Mouse (Mus musculus) olfactory bulb, adult 2 months (tissue): Measurements from ENCODE around the gene Pth2.

Source experiments
- CTCF ChIP-seq: fragments of 200-500 bp; IDR thresholded peaks from 2 replicates; pipeline ENCODE4 v1.5.1; 2012; ENCODE audit warnings: low read depth, mild to moderate bottlenecking, low read length, moderate library complexity; ENCODE audit not compliant: insufficient read depth
- POLR2A ChIP-seq: fragments of 200-500 bp; IDR thresholded peaks from 2 replicates; pipeline ENCODE4 v1.6.1; 2012; ENCODE audit warnings: mild to moderate bottlenecking, low read depth, low read length, moderate library complexity; ENCODE audit not compliant: insufficient read depth

DNA sequence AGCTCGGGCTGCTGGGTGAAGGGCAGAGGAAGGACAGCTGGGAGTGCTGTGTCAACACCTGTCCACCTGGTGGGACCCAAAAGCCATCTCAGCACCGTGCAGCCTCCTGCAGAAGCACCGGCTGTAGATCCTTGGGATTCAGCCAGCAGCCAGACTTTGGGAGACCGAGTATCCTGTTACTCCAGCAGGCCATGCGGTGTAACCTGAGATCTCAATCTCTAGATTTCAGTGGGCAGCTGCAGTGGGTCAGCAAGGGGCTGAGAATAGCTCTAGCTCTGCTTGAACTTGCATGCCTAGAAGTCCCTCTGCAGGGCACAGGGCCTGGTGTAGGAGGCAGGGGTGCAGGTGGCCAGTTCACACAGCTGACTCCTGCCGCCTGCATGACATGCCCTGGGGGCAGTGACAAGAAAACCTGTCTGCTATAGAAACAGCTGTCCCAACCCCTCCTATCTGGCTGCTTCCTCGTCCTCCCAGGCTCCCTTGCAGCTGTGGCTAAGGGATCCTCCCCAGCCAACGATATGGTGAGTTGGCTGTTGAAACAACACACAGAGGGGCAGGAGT is 11.1 kb downstream of the Pth2 start:
- no peak for TF ChIP-seq CTCF
- TF ChIP-seq POLR2A = no peak
